Mouse (Mus musculus) spleen, adult 2 months (tissue): ENCODE measurements around the gene Coro1b. TPM values are rescaled to one million over a fixed set of nuclear protein-coding genes. Genes with fewer than 3 reads are reported as not detected.
A peak's percentile ranks its signal among the peaks of the same experiment; 100 is the strongest.

Experiments used
- DNase-seq, 2 experiments: peaks; one replicate each; pipeline versions ENCODE4 v3.0.0 to v3.0.0-alpha.2; 2012 to 2021; ENCODE audit warnings: low spot score in 2 of 2, low read depth in 1 of 2
- H3K27ac ChIP-seq: fragments of 200-500 bp; 2 replicates; pipeline ENCODE4 v1.5.1; 2012; ENCODE audit warnings: low read length, inconsistent platforms; ENCODE audit not compliant: insufficient read depth
- H3K27me3 ChIP-seq: fragments of 200-500 bp; 2 replicates; pipeline ENCODE4 v1.6.1; 2012; ENCODE audit warnings: mild to moderate bottlenecking, moderate library complexity, low read length, inconsistent platforms; ENCODE audit not compliant: control insufficient read depth, insufficient read depth
- H3K36me3 ChIP-seq: fragments of 200-500 bp; 2 replicates; pipeline ENCODE4 v1.6.1; 2012; ENCODE audit warnings: mild to moderate bottlenecking, low read length, inconsistent platforms; ENCODE audit not compliant: control insufficient read depth, insufficient read depth
- H3K4me1 ChIP-seq: fragments of 200-500 bp; 2 replicates; pipeline ENCODE4 v1.6.1; 2011; ENCODE audit warnings: inconsistent platforms; ENCODE audit not compliant: control insufficient read depth, insufficient read depth, insufficient read length
- H3K4me3 ChIP-seq: fragments of 200-500 bp; 2 replicates; pipeline ENCODE4 v1.5.1; 2011; ENCODE audit warnings: mild to moderate bottlenecking, inconsistent platforms; ENCODE audit not compliant: insufficient read depth, insufficient read length; ENCODE audit errors: extremely low read depth
- CTCF ChIP-seq: fragments of 200-500 bp; IDR thresholded peaks from 2 replicates; pipeline ENCODE4 v1.5.1; 2011; ENCODE audit warnings: mild to moderate bottlenecking, inconsistent platforms; ENCODE audit not compliant: insufficient read depth, insufficient read length, insufficient replicate concordance; ENCODE audit errors: extremely low read depth
- POLR2A ChIP-seq: fragments of 200-500 bp; IDR thresholded peaks from 2 replicates; pipeline ENCODE4 v1.6.1; 2011; ENCODE audit warnings: low read depth, low read length, inconsistent platforms
- WGBS: fragments of 180-500 bp; shearing (Covaris S2); methylation state at CpG from one replicate; pipeline ENCODE4 v1.1.7; 2018; 5-methylcytosine and 5-hydroxymethylcytosine counted together
- polyA plus RNA-seq: library from polyadenylated mRNA; depleted of rRNA; stranded (reverse); fragments of >200 nt; gene quantifications from 2 replicates; pipeline ENCODE4 v1.2.3, GENCODE M21; 2012

Gene Coro1b
- polyA plus RNA-seq, 1 experiment = 386 TPM

DNA sequence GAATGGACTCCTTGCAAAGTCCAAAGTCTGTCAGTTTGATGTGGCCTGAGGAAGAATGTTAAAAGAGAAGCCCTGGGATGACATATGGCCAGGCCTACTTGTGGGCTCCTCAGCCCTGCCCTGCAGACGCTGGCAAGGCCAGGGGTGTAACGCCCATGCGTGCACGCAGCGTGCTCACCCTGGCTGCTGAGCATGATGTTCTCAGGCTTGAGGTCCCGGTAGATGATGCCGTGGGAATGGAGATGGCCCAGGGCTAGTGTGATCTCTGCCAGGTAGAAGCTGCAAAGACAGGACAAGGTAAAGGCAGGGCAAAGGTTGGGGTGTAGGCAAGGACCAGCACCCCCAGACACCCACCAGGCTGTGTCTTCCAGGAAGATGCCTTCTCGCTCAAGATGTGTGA lies 10.6 kb downstream of the Coro1b start:
- Histone ChIP-seq H3K36me3 (peaks cover 27% of the 10 kb centered on the region), H3K4me3 (no peak overlapping the region), H3K4me1 (peaks cover 12% of the 10 kb centered on the region; the same call in 1 of the 2 replicates), H3K27me3 (no peaks in the 10 kb centered on the region), H3K27ac (no peak overlapping the region)
- 94% methylated on average over 8 of the region's 8 CpGs for WGBS
- TF ChIP-seq CTCF (no peak), POLR2A (no peak)
- no peak for DNase-seq

DNA sequence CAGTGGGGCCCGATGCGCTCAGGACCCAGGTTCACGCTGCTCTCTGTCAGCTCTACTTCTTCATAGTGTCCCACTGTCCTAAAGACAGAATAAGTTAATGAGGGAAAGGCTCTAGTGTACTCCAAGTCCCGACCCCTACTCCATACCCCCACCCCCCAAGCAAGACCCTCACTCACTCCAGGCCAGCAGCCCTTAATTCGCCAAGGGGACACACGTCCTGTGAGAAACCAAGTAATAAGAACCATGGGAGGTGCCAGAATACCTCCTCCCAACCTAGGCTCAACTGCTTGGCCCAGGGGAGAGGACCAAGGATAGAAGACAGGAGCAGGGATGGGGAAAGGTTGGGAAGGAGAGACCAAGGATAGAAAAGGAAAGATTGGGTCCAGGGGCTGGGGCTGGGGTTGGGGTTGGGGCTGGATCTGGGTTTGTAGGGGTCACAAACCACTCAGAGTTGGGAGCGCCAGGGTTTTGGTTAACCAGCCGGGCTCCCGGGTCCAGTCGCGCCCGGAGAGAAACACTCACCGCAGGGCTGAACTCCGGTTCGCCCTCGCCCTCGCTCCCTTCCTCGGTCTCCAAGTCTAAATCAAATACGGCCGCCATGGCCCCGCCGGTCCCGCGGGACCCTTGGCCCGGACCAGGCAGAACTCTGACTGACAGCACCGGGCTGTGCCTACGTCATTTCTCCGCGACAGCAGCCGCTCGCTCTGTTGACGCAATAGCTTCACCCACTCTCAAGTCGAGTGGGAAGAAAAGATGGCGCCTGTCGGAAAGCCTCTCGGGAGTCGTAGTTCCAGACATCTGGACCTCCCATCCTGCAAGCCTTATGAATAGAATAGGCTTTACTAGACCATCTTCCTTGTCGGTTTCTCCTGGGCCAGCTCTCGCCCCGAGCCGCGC lies 14.5 kb downstream of the Coro1b start, which contains the start of gene Rps6kb2:
Gene Rps6kb2, minus strand, starts transcription at position 709 of the 897 bp plus-strand sequence.
- Histone ChIP-seq H3K4me3 (peak within 1 kb of the TSS; percentile 74), H3K27me3 (no peaks in the 10 kb centered on the region), H3K36me3 (peaks cover 7% of the 10 kb centered on the region), H3K4me1 (peaks cover 4% of the 10 kb centered on the region; the same call in 1 of the 2 replicates), H3K27ac (peak within 1 kb of the TSS; percentile 34; the same call in 1 of the 2 replicates)
- WGBS = 8% methylated on average over 42 of the region's 42 CpGs
- peak; percentile 86 to 94 for DNase-seq
- TF ChIP-seq CTCF (no peak), POLR2A (peak; percentile 13; the same call in 1 of the 2 replicates)

- Histone ChIP-seq H3K4me1 (peaks cover 4% of the 10 kb centered on the region; the same call in 1 of the 2 replicates), H3K4me3 (peak overlapping the region; percentile 74), H3K27me3 (no peaks in the 10 kb centered on the region), H3K36me3 (peaks cover 7% of the 10 kb centered on the region), H3K27ac (peak overlapping the region; percentile 34; the same call in 1 of the 2 replicates)
- no peak for DNase-seq
- WGBS = 29% methylated on average over 4 of the region's 4 CpGs
- no peak for TF ChIP-seq POLR2A
- no peak for TF ChIP-seq CTCF
These were observed 15.1 kb downstream of the Coro1b start for GRCm38 (mm10) chr19:4163543-4163887.

DNA sequence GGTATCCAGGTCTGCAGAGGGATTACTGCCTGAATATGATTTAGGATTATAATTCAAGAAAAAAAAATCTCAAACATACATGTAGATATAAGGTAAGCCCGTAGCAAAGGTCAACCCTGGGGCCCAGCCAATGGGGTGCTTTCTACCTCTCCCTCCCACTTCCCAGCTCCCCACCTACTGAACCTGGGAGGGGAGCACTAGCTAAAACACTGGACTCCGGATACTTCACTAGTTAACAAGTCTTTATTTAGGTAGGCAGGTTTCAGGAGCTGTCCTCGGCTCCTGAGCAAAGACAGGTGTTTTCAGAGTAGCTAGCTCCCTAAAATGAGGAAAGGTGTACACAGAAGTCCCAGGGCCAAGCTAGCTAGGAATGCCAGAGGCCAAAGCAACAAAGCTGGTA lies 15.7 kb downstream of the Coro1b start:
- DNase-seq = no peak
- H3K4me1 ChIP-seq = peaks cover 4% of the 10 kb centered on the region; the same call in 1 of the 2 replicates
- H3K27me3 ChIP-seq = no peaks in the 10 kb centered on the region
- H3K36me3 ChIP-seq = peaks cover 4% of the 10 kb centered on the region
- 90% methylated on average over 3 of the region's 3 CpGs for WGBS
- no peak overlapping the region for H3K27ac ChIP-seq
- H3K4me3 ChIP-seq = no peak overlapping the region
- TF ChIP-seq POLR2A (no peak), CTCF (no peak)

DNA sequence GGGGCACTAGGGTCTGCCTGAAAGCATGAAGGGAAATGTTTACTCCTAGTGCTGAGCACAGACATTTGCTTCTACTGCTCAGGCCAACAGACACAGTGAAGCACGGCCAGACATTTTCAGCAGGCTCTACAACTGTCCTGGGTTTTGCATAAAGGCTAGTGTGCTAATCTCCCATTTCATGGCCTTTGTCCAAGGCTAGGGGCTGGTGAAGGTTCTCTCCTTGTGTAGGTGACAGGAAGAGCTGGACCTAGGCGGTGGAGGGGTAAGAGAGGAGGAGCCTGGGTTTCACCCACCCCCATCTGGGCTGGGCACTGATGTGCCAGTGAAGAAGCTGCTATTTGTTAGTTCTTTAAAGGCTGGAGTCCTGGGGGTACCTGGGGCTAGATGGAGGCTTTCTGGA lies 16.3 kb downstream of the Coro1b start:
- no peak overlapping the region for H3K4me3 ChIP-seq
- H3K27me3 ChIP-seq = no peaks in the 10 kb centered on the region
- no peak for TF ChIP-seq POLR2A
- TF ChIP-seq CTCF = no peak
- DNase-seq = no peak
- 0 out of 2 replicates have a peak overlapping the region, but pooled peaks have one; percentile 8 for H3K27ac ChIP-seq
- peaks cover 4% of the 10 kb centered on the region for H3K36me3 ChIP-seq
- H3K4me1 ChIP-seq = peaks cover 5% of the 10 kb centered on the region
- 67% methylated on average over 2 of the region's 2 CpGs for WGBS

GRCm38 (mm10) chr19:4166678-4167476 lies 18.5 kb downstream of the Coro1b start:
- no peak for DNase-seq
- Histone ChIP-seq H3K36me3 (no peaks in the 10 kb centered on the region), H3K4me3 (no peak overlapping the region), H3K4me1 (peaks cover 27% of the 10 kb centered on the region), H3K27me3 (no peaks in the 10 kb centered on the region), H3K27ac (no peak overlapping the region)
- TF ChIP-seq CTCF = no peak
- TF ChIP-seq POLR2A = no peak
- WGBS = 87% methylated on average over 9 of the region's 9 CpGs
